Mouse (Mus musculus) embryo, embryonic 9.5 days (tissue): ENCODE results near the gene Dhh.

ENCODE experiments used
- DNase-seq: peaks from one replicate; pipeline ENCODE4 v3.0.0-alpha.2; 2017; ENCODE audit errors: extremely low spot score

Gene Dhh

GRCm38 (mm10) chr15:98871916-98872888 is 26.1 kb downstream of the Dhh start:
- peak; percentile 95 for DNase-seq

- DNase-seq = no peak
These were observed 27.0 kb downstream of the Dhh start, which contains the start of gene Kmt2d for GRCm38 (mm10) chr15:98871070-98871915. Gene Kmt2d (minus strand): TSS chr15:98871204.

GRCm38 (mm10) chr15:98870179-98871069 is 27.9 kb downstream of the Dhh start:
- no peak for DNase-seq

DNA sequence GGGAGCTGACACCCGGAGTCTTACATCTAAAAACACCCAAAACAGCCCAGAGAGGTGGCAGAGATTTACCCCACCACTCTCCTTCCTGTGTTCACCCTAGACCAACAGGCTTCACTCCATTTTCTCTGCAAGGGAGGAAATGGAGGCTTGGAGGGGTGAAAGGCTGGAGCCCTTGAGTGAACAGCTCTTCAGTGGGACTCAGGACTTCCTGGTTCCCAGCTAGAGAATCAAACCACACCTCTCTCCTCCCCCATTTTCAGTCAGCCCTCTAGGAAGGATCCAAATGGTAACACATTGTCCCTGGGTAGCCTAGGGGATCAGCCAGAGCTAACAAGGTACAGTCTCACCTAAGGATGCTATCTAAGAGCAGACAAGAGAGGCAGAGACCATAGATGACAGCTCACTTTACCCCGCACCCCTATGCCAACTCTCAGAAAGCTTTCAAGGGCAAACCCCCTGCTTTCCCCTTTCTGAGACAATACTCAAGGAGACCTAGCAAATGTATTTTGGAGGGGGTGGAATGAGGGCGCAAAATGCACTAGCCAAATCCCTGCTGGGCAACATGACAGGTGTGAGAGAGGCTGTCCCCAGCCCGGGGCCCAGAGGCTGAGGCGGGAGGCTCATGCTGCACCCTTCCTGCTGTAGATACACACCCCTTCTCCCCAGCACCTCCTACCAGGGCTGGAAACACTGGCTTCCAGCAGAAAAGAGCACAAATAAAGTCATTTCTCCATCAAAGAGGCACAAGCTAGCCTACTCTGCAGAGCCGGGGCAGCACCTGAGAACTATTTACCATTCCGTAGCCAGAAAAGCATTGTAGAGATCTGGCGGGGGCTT is 28.8 kb downstream of the Dhh start:
- DNase-seq = no peak

DNA sequence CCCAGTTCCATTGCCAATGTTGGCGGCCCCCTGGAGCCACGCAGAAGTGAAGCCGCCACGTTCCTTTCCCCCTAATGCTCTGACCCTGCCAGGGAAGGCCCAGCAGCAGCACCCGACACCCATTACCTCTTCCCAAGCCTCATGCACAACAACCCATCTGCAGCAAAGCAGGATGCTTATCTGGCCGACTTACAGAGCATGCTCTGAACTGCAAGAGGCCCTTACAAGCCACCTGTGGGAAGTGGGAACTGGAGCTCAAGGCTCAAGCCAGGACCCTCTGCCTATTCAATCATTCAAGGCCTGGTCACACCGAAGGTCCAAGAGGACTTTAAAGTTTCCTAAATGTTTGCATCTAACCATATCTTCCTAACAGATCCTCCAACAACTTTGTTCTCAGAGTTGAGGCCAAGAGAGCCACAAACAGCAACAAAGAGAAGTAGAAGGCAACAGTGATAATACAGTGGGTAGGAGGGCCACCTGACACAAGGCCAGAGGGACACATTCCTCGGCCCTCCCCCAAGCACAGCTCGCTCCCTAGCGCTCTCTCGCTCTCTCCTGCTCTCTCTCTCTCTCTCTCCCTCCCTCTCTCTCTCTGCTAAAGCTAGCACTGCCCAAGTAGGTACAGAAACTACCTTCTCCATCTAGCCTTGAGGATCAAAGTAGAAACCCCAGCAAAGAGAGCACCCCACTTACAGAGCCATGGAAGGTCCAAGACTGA is 29.8 kb downstream of the Dhh start:
- no peak for DNase-seq

DNA sequence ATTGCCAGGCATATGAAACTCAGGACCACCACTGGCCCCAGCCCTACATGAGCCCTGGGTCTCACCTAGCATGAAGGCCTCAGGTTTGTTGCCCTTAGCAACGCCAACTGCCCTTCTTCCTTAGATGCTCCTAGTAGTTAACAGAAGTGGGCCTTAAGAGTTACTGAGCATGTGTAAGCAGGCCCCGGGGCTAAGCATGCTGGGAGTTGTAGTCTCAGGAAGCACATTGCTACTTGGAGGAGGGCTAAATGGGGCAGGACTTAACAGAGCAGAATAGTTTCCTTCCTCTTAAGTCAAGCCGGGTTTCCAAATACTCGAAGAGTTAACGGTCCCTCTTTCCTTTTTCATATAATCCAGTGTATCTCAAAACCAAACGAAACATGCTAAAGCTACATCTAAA is 31.0 kb downstream of the Dhh start:
- no peak for DNase-seq

DNA sequence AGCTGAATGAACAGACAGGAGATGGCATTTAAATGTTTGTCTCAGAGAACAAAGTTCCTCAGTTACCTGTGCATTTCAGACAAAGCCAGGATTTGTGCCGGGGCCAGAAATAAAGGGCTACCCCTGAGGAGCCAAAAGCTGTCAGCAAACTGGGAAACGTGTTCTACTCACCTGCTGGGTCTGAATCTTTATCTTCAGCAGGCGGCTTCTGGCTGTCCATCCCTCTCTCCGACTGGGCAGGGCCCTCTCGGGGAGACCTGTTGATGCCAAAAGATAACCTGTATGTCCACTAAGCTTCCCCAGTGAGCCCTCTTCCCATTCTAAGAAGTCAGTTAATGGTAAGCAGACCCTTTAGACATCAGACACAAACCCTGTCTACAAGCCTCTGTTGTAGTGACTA is 31.8 kb downstream of the Dhh start:
- DNase-seq = no peak

- DNase-seq = no peak
These were observed 32.6 kb downstream of the Dhh start for GRCm38 (mm10) chr15:98865771-98866170.

GRCm38 (mm10) chr15:98864951-98865350 is 33.4 kb downstream of the Dhh start:
- DNase-seq = no peak

- DNase-seq = no peak
These were observed 34.8 kb downstream of the Dhh start for GRCm38 (mm10) chr15:98863451-98863958.

- DNase-seq = no peak
These were observed 36.5 kb downstream of the Dhh start for GRCm38 (mm10) chr15:98861701-98862410.

DNA sequence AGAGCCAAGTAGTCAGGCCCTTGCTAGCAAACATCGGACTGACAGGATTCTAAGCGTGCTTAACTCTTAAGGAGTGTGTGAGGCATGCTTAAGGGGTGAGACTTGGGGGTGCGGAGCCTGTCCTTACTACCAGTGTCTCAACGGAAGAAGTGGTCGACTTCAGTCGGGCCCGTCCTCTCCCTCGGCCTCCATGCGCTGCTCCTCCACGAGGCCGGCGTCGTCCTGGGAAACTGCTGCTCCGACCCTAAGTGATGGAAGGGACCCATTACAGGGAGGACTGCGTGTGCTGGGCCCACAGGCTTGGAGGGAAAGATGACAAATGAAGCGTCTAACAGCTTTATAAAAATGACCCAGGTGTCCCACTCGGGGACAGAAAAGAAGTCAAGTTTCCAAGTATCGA is 37.4 kb downstream of the Dhh start:
- DNase-seq = no peak

DNA sequence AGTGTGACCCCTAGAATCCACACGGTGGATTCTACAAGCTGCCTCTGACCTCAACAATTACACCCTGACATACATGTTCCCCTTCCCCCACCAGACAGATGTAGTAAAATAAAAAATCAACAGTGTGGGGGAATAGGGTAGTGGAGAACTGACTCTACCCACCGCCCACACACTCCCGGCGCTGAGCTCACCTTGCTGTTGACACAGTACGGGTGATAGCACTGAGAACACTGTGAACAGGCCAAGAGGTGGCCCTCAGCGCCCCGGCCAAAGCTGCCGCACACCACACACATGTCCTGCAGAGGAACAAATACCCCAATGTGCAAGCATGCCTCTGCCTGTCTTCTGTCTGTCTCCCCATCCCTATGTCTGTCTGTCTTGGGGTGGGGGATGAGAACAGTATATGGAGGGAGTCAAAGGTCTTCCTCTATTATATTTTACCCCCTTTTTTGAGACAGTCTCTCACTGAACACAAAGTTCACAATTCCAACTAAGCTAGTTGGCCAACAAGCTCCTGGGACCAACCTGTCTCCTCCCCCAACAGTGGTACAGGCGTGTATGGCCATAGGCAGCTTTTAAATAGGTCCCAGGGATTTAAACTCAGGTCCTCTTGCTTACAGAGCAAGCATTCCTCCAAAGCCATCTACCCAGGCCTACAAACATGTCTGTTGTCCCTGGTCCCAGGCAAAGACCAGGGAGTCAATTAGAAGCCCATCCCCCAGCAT is 38.9 kb downstream of the Dhh start:
- DNase-seq = no peak

DNA sequence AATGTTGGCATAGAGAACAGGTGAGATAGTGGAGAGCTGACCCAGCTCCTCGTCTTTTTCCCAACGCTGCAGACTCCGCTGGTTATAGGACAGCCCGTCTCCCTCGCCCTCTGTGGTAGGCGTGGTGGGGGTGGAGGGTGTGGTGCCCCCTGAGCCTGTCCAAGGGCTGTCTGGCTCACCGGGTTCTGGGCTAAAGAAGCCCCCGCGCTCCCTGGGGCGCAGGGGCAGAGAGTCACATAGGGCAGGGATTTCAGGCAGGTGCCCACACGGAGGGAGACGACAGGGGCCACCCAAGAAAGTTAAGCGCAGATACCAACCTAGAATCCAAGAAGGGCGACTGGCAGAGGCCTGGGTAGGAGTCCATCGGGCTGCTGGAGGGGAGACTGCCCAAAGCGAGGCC is 44.1 kb downstream of the Dhh start:
- DNase-seq = no peak

DNA sequence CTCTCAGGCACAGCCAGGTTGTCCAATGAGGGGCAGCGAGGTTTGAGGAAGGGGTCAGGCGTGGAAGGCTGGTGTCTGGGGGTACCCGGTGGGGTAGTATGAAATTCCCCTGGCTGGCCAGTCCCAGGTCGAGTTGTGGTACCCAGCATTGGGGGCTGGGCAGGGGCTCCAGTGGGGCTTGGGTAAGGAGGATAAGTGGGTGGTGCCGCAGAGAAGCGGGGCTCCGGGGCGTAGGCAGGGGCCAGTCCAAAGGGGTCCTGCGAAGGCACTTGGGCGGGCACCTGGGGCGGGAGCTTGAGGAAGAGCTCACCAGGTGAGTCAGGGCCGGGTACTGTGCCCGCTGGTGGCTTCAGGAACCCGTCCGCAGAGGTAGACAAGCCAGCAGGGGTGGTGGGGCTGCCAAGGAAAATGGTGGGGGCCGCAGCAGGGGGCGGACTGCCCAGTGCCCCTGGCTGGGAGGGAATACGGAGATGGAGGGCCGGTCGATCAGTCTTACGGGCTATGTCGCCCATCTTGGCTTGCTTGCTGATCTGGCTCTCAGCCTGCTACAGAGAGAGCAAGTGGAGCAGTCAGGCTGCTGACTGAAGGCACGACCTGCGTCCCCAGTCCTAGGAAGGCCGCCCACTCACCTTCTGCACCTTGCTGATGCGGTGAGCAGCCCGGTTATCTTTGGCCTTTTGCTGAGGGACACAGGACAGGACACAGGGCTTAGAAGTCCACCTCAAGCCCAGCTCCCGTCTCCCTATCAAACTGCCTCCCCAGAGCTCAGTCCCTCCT is 45.0 kb downstream of the Dhh start:
- no peak for DNase-seq

GRCm38 (mm10) chr15:98852733-98853132 is 45.6 kb downstream of the Dhh start:
- no peak for DNase-seq

GRCm38 (mm10) chr15:98852071-98852470 is 46.3 kb downstream of the Dhh start:
- DNase-seq = no peak
